Mouse (Mus musculus) cerebellum, postnatal 4 days (tissue): ENCODE measurements at regions not wholly inside any gene's neighbourhood (a gene's known extent, or its start where the extent isn't known, plus 50 kb on each side); places are given as distances from the start of the nearest gene placed in this dataset.

Experiments
- DNase-seq, 2 experiments: peaks; one replicate each; pipeline ENCODE4 v3.0.0; 2022; ENCODE audit warnings: low spot score in 2 of 2, mixed read lengths in 1 of 2

DNA sequence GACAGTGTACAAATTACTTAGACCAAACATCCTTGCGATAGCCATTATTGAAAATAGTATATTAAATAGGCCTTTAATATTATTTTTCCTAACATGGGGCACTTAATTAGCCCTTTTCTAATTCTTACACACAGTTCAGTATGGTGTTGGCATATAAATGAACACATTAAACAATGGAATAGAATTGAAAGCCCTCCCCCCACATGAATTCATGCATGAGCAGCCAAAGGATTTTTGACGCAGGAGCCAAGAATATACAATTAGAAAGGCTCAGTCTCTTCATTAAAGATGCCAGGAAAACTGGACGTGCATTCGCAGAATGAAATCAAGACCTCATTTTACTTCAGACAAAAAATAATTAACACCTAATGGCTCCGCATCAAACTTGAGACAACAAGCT is 172.9 kb upstream of the Phactr1 start:
- no peak for DNase-seq

DNA sequence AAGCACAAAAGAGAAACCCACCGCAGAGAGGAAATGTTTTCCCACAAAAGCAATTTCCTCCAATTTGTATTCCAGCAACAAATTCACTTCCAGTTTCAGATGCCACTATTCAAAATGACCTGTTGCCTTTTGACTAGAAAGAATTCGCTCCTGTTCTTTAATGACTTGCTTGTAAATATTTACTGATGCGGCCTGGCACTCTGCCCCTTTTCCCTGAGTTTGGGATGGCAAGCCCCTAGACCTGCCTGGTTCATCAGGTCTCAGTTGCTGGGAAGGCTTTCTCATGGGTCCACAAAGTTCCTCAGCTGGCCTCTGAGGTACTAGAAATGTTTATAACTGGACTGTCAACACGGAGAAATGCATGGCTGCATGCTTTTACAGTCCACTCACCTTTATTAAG is 161.7 kb upstream of the Phactr1 start:
- DNase-seq, result no peak

DNA sequence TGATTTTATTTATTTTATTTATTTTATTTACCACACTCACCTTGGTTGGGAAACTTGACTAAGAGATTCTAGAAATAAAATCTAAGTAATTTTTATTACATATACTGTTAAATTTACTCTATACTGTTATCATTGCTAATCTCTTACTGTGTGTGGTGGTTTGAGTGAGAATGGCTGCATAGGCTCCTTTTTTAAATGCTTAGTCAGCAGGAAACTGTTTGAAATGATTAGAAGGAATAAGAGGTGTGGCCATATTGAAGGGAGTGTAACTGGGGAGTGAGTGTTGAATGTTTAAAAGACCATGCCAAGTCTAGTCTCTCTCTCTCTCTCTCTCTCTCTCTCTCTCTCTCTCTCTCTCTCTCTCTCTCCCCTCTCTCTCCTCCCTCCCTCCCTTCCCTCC is 157.9 kb upstream of the Phactr1 start:
- no peak for DNase-seq

DNA sequence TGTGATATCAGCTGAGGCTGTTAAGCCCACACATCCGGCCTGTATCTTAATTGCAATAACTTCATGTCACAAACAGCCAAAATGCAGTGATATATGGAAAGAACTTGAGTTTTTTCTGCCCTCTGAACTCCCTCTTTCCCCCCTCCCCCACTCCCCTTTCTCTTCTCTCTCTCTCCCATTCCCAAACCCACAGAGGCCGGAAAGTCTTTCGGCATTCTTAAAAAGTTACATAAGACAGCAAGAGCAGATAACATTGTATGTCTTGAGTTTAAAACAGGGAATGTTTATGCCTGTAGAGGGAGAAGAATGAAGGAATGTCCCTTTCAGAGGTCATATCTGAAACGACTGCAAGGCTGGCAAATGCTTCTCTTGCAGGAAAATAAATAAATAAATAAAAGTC is 154.3 kb upstream of the Phactr1 start:
- no peak for DNase-seq

DNA sequence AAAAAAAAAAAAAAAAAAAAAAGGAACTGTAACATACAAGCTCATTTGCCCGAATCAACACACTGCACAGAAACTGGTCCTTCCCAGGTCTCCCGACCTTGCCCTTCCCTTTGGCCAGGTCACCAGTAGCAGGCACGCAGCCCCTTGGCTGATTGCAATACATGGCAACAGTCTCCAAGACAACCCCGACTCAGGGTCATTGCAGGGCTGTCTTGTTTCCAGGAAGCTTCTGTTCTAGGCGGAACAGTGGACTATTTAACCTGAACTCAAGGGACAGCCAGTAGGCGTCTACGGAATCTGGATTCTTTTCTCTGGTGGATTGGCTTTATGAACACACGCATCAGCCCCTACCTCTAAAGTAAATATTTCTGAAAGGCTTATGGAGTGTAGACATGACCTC is 153.5 kb upstream of the Phactr1 start:
- DNase-seq, result no peak

DNA sequence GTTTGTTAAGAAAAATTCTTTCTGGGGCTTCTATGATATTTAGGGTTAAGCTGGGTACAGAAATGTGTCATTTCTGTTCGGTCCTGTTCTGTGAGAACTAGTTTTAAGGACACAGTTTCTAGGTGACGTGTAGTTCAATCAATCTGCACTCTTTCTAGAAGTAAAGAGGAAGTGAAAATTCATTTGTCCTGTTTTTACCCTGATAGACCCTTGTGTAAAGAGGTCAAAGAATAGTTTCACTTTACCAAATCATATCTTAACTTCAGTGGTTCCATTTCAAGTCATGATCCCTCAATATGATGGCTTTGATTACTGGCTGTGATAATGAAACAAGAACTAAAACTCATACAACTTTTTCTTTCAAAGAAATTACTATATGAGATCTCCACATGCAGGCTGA is 152.3 kb upstream of the Phactr1 start:
- DNase-seq, result no peak

DNA sequence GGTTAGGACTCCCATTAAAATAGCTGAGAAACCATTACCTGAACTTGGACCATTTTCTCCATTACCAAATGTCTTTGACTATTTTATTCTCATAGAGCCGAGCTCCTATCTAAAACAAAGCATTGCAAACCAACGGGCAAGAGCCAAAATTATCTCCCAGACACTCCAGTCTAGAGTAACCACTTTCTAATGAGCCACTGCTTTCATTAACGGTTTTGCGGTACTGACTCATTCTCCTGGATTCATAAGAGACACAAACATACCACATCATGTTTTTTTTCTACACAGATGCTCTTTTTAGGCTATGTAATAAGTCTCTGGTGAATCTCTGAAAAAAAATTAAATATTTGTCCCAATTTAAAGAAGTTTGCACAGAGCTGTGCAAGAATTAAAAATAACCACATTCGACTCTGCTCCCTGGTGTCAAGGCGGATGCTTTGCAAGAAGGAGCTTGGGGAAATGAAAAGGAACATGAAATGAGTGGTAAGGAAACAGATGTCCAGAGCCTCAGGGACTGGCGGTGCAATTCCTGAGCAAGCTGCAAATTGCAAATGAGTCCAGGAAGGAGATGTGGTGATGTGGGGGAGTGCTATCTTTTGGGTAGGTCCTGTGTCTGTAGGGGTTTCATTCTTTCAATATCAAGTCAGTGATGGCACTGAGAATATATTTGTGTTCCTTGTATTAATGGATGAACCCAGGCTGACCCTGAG is 143.8 kb upstream of the Phactr1 start:
- DNase-seq, result no peak

DNA sequence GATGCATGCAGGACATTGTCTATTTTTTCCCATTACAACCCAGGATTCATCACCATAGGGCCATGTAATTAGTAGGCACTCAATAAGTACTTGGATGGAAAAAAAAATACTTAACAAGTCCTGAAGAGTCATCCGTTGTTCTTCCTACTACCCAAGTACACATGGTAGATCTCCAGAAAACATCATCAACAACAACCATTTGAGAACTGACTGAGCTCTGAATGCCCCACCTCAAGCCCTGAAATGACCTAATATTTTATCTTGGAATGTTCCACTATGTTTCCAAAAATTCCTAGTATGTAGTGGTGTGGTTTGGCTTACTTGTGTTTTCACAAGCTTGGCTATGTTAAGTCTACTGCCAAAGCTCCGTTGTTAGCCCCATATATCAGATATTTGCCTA is 142.4 kb upstream of the Phactr1 start:
- no peak for DNase-seq

DNA sequence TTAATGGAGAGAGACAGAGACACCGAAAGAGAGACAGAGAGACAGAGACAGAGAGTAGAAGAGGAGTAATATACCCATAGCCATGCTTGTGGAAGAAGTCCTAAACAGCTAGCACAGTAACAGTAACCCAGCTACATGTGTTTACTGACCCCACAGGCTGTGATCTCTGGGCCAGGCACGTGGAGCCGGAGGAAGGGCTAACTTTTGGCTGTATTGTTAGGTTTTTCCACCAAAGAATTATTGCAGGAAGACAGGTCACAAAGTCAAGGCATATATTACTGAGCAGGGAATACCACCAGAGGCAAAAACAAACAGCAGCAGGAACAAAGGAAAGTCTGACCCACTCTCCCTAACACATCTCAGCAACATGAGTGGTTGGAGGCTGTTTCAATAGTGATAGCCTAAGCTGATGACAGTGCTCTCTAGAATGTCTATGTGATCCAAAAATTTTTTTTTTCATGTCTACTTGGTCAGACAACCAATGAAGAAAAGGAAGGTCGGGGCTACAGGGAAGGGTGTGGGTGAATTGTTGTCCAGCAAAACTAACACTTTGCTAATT is 135.8 kb upstream of the Phactr1 start:
- no peak for DNase-seq

DNA sequence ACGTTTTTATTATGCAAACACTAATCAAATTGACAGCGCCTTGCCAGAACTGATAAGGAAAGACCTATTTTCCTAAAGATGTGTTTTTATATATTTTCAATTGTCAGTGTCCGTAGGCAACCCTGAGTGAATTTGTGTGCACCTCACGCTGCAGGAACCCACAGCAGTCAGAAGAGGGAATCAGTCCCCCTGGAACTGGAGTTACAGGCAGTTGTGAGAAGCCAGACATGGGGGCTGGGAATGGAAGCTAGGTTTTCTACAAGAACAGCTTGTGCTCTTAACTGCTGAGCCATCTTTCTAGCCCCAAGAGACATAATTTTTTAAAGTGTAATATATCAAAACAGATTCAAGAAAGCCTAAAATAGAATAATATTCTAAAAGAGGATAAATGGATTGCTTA is 134.0 kb upstream of the Phactr1 start:
- DNase-seq, result no peak

DNA sequence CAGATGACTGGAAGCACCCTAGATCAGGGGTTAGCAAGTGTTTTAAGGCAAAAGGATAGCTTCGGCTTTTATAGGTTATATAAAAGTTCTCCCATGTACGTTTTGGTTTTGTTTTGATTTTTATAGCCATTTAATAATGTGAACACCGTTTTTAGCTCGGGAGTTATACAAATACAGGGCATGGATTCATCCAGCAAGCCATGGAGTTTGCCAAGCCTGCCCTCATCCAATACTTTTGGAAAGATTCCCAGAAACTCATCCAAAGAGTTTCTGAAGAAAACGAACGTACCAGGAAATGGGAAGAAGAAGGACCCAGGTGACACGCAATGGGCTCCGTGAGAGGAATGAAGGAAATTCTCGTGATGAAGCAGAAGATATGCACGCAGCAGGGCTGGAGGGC is 133.6 kb upstream of the Phactr1 start:
- DNase-seq, result no peak

DNA sequence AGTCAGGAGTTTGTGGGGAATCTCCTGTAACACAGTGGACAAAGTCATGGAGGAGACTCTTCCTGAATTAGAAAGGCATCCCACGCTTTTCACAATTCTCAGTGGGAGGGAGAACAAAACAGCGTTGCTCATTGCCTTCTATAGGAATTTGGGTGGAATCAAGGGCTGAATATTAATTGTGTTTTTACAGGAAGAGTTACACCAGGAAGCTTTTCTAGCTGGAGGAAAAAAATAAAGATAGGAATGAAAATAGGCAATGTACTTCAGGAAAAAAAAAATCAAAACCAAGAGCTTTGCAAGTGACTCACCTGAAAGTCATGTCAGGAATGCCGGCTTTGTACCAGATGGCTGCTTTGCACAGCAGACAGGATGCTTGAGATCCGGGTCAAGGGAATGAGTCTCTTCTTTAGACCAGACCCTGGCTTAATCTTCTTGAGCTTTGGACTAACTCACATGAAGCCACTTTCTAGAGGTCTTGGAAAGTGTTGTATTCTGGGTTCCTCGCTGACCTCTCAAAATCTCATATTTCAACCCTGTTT is 131.3 kb upstream of the Phactr1 start:
- DNase-seq, result no peak

DNA sequence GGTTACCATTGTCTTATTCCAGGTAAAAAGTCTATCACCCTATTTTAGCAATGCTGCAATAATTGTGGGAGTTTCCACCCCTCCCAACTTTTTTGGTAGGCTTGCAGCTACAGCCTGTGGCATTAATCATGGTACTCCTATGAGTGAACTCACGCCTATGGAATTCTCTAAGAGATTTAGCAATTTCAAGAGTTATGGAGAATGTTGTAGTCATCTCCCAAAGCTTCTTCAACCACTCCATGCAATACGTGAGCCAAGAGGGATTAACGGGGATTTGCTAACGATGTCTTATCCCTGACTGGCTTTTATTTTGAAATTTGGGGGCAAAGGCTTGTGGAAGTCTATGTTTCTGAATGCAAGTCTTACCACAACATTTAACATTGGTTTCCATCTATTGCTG is 125.5 kb upstream of the Phactr1 start:
- no peak for DNase-seq

DNA sequence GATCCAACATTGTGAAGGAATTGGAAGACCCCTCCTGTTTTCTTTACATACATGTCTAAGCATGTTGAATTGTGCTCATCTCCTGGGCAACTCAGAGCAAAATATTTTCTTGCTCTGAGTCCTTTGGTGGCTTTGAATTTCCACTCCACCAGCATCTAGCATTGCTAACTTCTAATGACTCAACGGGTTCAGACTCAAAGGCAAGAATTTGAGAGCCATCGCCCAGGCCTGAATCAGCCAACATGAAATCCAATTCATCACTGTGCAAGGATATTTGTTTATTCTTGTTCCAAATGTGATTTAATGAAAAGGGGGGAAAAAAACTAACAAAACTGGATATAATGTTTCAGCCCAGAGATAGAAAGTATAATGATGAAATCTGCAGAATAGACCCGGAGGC is 121.9 kb upstream of the Phactr1 start:
- no peak for DNase-seq

DNA sequence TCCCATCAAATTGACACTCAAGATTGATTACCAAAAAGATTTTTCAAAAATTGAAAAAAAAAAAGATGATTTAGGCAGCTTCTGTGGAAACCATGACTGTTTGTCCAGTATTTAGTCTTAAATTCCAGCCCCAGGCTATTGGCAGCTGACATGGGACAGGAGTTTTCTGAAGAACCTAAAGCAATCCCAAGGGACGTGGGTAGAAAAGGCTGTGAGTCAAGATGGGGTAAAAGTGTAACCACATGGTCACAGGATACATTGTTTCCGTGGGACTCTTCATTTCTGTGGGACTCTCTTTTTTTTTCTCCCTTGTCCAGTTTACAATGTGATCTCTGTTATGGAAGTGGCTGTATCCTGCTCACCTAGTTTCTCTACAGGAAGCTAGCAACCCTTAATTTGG is 119.0 kb upstream of the Phactr1 start:
- no peak for DNase-seq

DNA sequence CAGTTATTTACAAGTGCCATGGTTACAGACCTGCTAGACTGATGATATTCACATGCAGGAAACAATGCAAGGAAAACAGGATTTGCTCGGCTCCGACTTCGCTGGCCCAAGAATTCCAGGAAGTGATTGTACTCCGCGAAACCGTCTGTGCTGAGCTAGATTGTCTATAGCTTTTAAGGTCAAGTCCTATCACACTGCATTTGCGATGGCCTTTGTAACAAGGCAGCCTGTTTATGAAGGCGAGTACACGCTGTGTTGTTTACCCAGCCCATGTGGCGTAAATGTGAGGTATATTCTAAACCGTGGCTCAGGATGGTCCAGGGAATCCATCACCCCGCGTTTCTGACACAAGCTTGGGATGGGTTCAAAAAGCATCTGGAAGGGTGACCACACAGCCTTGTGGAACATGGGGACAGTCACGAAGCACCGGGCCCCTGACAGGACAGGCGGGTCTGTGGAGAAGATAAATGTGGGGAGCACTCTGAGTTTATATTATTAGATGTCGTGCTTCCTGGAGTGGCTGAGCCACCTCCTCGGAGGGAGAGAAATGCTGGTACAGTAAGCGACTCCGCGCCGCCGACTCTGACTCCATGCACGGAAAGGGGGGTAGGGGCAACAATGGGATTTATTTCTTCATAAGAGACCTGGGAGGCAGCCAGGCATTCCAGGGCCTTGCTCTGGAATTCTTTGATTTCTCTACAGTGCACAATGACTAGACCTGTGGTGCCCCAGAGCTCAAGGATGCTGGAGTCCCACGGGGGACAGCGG is 114.9 kb upstream of the Phactr1 start:
- no peak for DNase-seq

DNA sequence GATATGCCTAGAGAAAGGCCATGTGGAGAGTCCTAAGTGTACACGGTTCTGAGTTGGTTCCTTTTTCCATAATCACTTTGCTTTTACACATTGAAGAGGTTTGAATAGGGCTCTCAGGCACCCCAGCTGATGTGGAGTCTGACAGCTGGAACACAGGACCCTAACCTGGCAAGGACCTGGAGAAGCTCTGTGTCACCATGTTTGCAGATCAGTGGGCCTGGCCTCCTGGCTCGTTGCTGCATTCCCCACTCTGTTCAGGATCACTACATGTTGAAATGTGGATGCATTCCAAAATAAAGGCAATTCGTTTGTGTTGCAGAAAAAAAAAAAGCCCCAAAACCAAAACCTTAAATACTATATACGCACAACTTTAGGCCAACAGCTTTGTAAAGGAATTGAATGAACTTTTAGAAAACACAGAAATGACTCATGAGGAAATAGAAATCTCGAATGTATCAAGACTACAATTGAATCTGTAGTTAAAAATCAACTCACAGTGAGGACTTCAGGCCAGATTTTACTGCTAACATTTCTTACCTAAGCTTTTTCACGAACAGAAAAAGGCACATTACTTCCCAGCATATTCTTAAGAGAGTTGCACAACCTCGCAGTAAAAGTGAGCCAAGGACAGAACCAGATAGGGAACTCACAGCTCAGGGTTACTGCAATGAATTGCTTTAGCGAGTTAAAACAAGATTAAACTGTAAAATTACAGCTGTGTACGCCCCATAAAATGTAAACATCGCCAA is 109.6 kb upstream of the Phactr1 start:
- DNase-seq, result no peak

DNA sequence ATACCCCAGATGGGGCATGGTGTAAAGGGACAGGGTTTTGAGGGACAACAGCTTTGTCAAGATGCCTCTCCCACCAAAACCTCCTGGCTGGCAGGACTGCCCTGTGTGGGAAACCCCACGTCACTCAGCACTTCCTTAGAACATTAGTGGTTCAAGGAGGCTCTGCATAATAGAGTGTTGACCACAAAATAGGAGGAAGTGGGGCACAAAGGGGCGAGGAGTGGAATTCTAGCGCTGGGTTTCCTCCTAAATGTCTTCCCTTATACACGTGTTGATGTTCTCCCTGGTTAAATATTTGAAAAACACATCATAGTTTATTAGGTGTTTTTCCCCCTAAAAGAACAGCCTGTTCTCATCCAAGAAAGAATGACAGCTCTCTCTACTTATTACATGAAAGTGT is 106.2 kb upstream of the Phactr1 start:
- DNase-seq, result no peak

DNA sequence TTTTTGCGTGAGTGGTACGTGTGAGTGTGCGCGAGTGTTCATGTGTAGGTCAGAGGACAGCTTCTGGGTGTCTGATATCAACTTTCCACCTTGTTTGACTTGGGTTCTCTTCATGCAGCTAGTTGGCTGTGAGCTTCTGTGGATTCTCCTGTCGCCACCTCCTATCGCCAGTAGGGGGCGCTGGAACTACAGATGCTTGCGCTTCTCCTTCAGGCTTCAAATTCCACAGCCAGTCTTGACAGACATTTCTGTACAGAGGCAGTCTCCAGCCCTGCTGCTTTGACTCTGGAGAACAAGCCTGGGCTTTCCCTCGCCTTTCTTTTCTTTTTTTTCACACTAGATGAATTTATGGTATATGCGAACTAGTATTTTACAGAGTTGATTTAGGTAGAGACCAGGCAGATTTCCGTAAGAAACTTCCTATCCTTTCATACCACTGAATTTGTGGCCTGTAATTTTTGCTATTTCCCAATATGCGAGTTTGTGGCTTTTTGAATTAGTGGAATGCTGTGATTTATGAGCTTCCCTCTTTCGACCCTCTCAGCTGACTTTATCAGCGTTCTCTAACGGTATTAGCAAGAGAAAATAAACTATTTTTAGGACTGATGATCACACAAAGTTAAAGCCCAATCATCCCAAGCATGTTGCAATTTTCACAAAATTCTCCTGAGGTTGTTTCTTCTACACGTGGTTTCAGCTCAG is 104.5 kb upstream of the Phactr1 start:
- DNase-seq, result peak; percentile 67 to 77

DNA sequence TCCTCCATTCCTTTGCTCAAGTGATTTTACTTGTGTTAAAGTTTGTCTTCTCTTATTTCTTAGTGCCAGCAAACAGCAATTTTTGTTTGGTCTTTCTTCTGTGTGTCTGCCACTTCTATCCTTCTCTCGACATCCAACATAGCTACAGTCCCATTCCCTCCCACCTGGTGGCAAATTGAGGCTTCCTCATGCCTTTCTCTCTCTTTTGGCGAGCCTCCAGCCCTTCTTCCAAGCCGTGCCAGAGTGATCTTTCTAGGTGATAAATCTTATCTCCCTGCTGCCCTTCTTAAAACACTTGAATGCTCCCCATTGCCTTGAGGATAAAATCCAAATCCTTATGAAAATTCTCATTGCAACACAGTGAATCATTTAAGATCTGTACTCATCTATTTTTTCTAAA is 101.0 kb upstream of the Phactr1 start:
- no peak for DNase-seq

DNA sequence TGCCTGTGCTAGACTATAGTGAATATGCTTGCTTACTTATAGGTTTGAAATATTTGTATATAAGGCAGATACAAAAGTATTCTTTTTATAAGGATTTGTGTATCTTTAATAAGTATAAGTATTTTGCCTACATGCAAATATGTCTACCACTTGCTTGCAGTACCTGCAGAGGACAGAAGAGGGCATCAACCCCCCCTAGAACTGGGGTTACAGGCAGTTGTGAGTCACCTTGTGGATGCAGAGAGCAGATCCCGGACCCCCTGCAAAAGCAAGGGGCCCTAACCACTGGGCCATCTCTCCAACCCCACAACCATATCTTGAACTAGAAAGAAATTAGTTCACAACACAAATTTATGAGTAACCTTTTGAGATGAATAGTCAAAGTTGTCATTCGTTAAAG is 91.3 kb upstream of the Phactr1 start:
- no peak for DNase-seq

DNA sequence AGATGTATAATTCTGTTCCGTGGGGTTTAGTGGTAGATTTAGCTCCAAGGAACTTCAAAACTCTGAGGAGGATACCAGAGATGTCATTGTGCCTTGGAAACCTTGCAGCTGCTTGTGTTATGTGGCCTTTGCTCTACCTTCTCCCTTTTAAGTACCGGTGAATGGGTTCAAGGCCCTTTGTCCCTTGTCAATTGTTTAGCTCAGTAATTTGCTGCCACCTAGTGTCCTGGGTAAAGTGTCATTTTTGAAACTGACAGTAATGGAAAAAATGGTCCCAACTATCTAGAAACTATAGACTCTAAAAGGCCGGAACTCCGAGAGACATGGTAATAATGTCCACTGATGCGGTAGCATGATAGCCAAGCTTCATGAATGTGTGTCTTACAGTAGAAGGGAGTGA is 90.8 kb upstream of the Phactr1 start:
- DNase-seq, result no peak
